Mouse (Mus musculus) bone marrow, adult 2 months (tissue): ENCODE results near the gene Scp2. TPM values are rescaled to one million over a fixed set of nuclear protein-coding genes. Genes with fewer than 3 reads are reported as not detected.
"Not testable (repeated sequence)": the region's sequence is repeated elsewhere in the genome, so short reads cannot be mapped to it uniquely, and the experiment has no call there.

Experiments
- H3K27ac ChIP-seq: fragments of 200-500 bp; 2 replicates; pipeline ENCODE4 v1.5.1; 2012; ENCODE audit warnings: low read depth, mild to moderate bottlenecking, control low read depth, inconsistent platforms, low read length; ENCODE audit not compliant: control insufficient read depth, poor library complexity, insufficient read depth
- H3K4me1 ChIP-seq: fragments of 200-500 bp; 2 replicates; pipeline ENCODE4 v1.6.1; 2011; ENCODE audit warnings: low read length; ENCODE audit not compliant: control insufficient read depth, insufficient read depth
- H3K4me3 ChIP-seq: fragments of 200-500 bp; replicated peaks from 2 replicates; pipeline ENCODE3; 2011; ENCODE audit warnings: mild to moderate bottlenecking, low read depth, low read length, control low read depth; ENCODE audit not compliant: control insufficient read depth
- CTCF ChIP-seq: fragments of 200-500 bp; IDR thresholded peaks from 2 replicates; pipeline ENCODE4 v1.5.1; 2011; ENCODE audit warnings: low read length, control low read depth; ENCODE audit not compliant: control insufficient read depth, insufficient read depth
- POLR2A ChIP-seq: fragments of 200-500 bp; IDR thresholded peaks from 2 replicates; pipeline ENCODE4 v1.6.1; 2011; ENCODE audit warnings: low read depth, mild to moderate bottlenecking, control low read depth, low read length, borderline replicate concordance; ENCODE audit not compliant: control insufficient read depth
- WGBS: fragments of 180-500 bp; shearing (Covaris S2); methylation state at CpG from one replicate; pipeline ENCODE4 v1.1.7; 2018; 5-methylcytosine and 5-hydroxymethylcytosine counted together
- polyA plus RNA-seq: library from polyadenylated mRNA; stranded (reverse); fragments of >200 nt; gene quantifications from 2 replicates; pipeline ENCODE4 v1.2.4, GENCODE M21; 2011; ENCODE audit warnings: low replicate concordance; ENCODE audit not compliant: missing spikeins, insufficient read depth, insufficient read length

Gene Scp2
- polyA plus RNA-seq, 1 experiment: 81.7 TPM

GRCm38 (mm10) chr4:108083032-108083735 is 61.6 kb downstream of the Scp2 start:
- H3K27ac ChIP-seq: peak overlapping the region; percentile 19; the same call in 1 of the 2 replicates
- 76% methylated on average over 6 of the region's 6 CpGs for WGBS
- H3K4me1 ChIP-seq: peaks cover 4% of the 10 kb centered on the region; the same call in 1 of the 2 replicates
- H3K4me3 ChIP-seq: no peak overlapping the region
- TF ChIP-seq CTCF (no peak), POLR2A (no peak)

DNA sequence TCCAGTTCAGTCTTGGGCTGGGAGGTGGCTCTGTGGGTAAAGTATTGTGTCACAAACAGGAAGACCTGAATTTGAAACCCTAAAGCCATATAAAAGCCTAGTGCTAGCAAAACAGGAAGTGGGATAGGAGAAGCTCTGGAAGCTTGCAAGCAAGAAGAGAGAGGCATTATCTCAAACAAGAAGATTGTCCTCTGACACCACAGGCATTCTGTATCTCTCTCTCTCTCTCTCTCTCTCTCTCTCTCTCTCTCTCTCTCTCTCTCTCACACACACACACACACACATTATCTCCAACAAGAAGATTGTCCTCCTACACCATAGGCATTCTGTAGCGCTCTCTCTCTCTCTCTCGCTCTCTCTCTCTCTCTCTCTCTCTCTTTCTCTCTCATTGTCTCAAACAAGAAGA is 62.4 kb downstream of the Scp2 start:
- WGBS: 70% methylated on average over 2 of the region's 2 CpGs

GRCm38 (mm10) chr4:108080876-108081275 is 63.9 kb downstream of the Scp2 start:
- Histone ChIP-seq H3K27ac (no peak overlapping the region), H3K4me3 (no peak overlapping the region), H3K4me1 (peaks cover 4% of the 10 kb centered on the region; the same call in 1 of the 2 replicates)
- 76% methylated on average over 5 of the region's 5 CpGs for WGBS
- no peak for TF ChIP-seq POLR2A
- TF ChIP-seq CTCF: no peak

More for the DNA sequence above, 62.4 kb downstream of the Scp2 start:
- peaks cover 4% of the 10 kb centered on the region; the same call in 1 of the 2 replicates for H3K4me1 ChIP-seq
- TF ChIP-seq POLR2A: no peak
- TF ChIP-seq CTCF: no peak
- no peak overlapping the region for H3K4me3 ChIP-seq
- H3K27ac ChIP-seq: peak overlapping the region; percentile 80

GRCm38 (mm10) chr4:108079762-108080161 is 65.0 kb downstream of the Scp2 start:
- Histone ChIP-seq H3K27ac (no peak overlapping the region), H3K4me1 (peaks cover 4% of the 10 kb centered on the region; the same call in 1 of the 2 replicates), H3K4me3 (no peak overlapping the region)
- 53% methylated on average over 2 of the region's 2 CpGs for WGBS
- no peak for TF ChIP-seq CTCF
- TF ChIP-seq POLR2A: no peak

DNA sequence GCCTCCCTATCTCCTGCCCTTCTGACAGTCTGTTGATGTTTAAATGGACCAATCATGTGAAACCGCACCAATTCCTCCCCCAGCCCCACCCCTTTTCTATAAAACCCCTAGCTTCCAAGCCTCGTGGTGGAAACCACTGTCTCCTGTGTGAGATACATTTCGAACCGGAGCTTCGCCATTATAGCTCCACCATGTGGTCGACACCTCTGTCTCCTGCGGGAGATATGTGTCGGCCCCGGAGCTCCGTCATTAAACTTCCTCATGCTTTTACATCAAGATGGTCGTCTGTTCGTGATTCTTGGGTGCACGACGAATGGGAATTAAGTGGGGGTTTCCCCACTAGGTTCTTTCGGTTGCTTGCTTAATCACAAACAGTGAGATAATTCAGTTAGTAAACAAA is 65.6 kb downstream of the Scp2 start:
- H3K4me1 ChIP-seq, H3K4me3 ChIP-seq, H3K27ac ChIP-seq: not testable (repeated sequence)
- 59% methylated on average over 15 of the region's 15 CpGs for WGBS

GRCm38 (mm10) chr4:108077224-108077955 is 67.4 kb downstream of the Scp2 start:
- no peak overlapping the region for H3K27ac ChIP-seq
- WGBS: 76% methylated on average over 3 of the region's 3 CpGs
- no peak overlapping the region for H3K4me3 ChIP-seq
- H3K4me1 ChIP-seq: peaks cover 3% of the 10 kb centered on the region; the same call in 1 of the 2 replicates
- no peak for TF ChIP-seq POLR2A
- TF ChIP-seq CTCF: no peak

- Histone ChIP-seq H3K27ac (no peak overlapping the region), H3K4me3 (no peak overlapping the region), H3K4me1 (no peaks in the 10 kb centered on the region; the same call in 1 of the 2 replicates)
- TF ChIP-seq POLR2A (no peak), CTCF (no peak)
- WGBS: 56% methylated on average over 3 of the region's 3 CpGs
Measured at GRCm38 (mm10) chr4:108074204-108074823, 70.5 kb downstream of the Scp2 start.

DNA sequence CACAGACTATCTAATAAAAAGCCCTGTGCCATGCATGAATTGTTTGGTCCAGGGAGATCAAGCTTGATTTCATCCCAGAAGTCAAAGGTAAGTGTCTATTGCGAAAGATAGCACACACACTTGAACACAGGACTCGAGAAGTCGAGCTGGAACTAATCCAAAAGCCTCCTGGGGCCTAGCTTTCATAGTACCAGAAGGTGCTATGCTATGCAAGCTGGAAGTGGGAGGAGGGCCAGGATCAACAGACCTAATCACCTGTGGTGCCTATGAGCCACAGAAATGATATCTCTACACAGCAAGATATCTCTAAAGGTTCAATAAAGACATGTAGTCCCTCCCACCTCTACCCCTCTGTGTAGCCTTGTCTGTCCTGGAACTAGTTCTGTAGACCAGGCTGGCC is 72.7 kb downstream of the Scp2 start:
- TF ChIP-seq CTCF (no peak), POLR2A (no peak)
- Histone ChIP-seq H3K4me1 (no peaks in the 10 kb centered on the region; the same call in 1 of the 2 replicates), H3K4me3 (no peak overlapping the region), H3K27ac (no peak overlapping the region)
- WGBS: 62% methylated on average over 3 of the region's 3 CpGs
